Mouse (Mus musculus) kidney, postnatal 10 days (tissue): ENCODE data around the gene Ttll9.

ENCODE experiments used
- DNase-seq: peaks from one replicate; pipeline ENCODE4 v3.0.0; 2021; ENCODE audit warnings: mixed read lengths

Gene Ttll9

DNA sequence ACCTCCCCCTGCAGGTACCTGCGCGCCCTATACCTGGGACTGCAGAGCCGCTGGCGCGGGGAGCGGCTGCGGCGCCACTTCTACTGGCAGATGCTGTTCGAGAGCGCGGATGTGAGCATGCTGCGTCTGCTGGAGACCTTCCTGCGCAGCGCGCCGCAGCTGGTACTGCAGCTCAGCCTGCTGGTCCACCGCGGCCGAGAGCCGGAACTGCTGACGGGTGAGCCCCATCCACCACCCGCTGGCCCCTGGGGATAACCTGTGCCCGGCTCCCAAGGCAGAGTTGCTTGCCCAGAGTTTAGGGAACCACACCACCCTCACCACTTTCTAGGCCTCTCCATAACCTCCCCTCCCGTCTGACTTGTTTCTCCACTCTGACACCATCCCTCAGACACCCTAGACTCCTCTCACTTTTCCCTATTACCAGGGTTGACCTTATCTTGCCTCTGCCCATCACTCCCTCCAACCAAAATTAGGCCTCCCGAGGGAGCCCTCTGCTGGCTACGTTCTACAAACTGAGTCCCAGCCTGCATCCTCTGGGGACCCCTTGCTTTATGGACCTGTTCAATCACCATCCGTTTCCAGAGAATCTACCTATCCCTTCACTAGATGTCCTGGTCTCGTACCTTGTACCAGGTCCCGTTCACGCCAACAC is 90.5 kb downstream of the Ttll9 start:
- DNase-seq: peak; percentile 44

DNA sequence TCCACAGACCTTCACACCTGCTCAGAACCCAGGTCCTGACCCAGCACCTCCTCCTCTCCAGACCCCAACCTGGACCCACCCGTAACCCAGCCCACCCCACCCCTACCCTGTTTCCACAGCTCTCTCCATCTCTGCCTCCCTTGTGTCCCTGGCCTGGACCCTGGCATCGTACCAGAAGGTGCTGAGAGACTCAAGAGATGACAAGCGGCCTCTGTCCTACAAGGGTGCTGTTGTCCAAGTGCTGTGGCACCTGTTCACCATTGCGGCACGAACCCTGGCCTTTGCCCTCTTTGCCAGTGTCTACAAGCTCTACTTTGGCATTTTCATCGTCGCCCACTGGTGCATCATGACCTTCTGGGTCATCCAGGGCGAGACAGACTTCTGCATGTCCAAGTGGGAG is 91.6 kb downstream of the Ttll9 start:
- DNase-seq: no peak

DNA sequence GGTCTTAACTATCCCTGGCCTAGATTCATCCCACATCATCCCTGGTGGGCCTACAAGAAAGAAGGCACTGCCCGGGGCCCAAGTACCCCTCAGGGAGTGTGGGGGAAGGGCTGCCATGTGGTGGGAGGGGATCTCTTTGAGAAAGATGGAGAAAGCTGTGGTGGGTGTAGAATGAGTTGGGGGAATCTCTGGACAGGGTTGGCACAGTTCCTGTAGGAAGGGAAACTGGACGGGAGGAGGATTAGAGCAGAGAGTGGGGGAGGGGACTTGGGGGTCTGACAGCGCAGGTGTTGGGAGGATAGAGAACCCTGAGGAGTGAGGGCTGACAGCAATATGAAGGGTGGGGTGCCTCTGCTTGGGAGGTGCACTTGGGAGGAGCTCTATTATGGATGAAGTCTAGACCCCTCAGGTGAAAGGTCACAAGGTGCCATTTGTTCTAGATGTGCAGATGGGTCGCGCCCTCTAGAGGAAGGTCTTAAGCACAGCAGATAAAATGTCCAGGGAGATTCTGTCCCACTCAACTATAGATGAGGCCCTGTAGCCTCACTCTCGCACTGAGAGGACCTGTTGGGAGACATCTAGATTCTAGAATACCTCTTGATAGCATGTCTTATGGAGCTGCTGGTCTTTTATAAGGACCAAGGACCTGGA is 93.1 kb downstream of the Ttll9 start:
- DNase-seq: no peak
